ENCODE assay signal across 17 mouse cellular contexts in genomic region chr10:59310124-59310523, GRCm38 (mm10). TPM values are rescaled to one million over a fixed set of nuclear protein-coding genes. Genes with fewer than 3 reads are reported as not detected.
A peak's percentile ranks its signal among the peaks of the same experiment; 100 is the strongest.
DNase-seq lines count a peak whose midpoint lies in the region; ATAC-seq lines count a peak whose summit lies in the region.
"Had no signal": no experiment of that assay in that cellular context is flagged by ENCODE, and none has a peak within 500 bp of the region (broad histone marks: within the 10 kb centered on the region; RNA-seq: fewer than 3 reads in every experiment).

No protein-coding gene starts in this region.

- H3K36me3 ChIP-seq in heart, embryonic 13.5 days, result no peaks in the 10 kb centered on the region
- no peaks in the 10 kb centered on the region for H3K36me3 ChIP-seq in kidney, embryonic 16.5 days (ENCODE audit: insufficient read depth, low read length)
- H3K36me3 ChIP-seq in megakaryocyte, embryonic 14.5 days (replicated peaks; ENCODE audit: low read length), result no peaks in the 10 kb centered on the region
- H3K36me3 ChIP-seq: embryonic facial prominence, embryonic 13.5 days; forebrain, embryonic 10.5 days; G1E; hindbrain, embryonic 10.5 days had no signal

- no peak overlapping the region for H3K4me2 ChIP-seq in heart, embryonic 13.5 days
- no peak overlapping the region for H3K4me2 ChIP-seq in kidney, embryonic 16.5 days (replicated peaks; ENCODE audit: low read depth, low read length)
- H3K4me2 ChIP-seq: embryonic facial prominence, embryonic 13.5 days had no signal

- 34% methylated on average over 2 of the region's 2 CpGs for WGBS in heart, embryonic 13.5 days
- WGBS in kidney, embryonic 16.5 days, result 43% methylated on average over 2 of the region's 2 CpGs

- peaks cover 21% of the 10 kb centered on the region for H3K4me1 ChIP-seq in heart, embryonic 13.5 days
- H3K4me1 ChIP-seq in kidney, embryonic 16.5 days (ENCODE audit: insufficient read depth, low read length), result peaks cover 24% of the 10 kb centered on the region
- peaks cover 34% of the 10 kb centered on the region for H3K4me1 ChIP-seq in megakaryocyte, embryonic 14.5 days
- H3K4me1 ChIP-seq: embryonic facial prominence, embryonic 13.5 days; forebrain, embryonic 10.5 days; hindbrain, embryonic 10.5 days had no signal

- intact Hi-C loops in heart, postnatal 14 days (cut with DNase I), result loop anchor here (2.0 kb wide), 1 partner anchor 49 kb away; no protein-coding TSS in a partner anchor

- no peak for DNase-seq in heart, postnatal 14 days
- DNase-seq in kidney, postnatal 10 days, result no peak
- DNase-seq in right cerebral cortex, postnatal 25 days, result no peak
- DNase-seq: adrenal gland, adult 8-10 months; cerebellum, adult 18-20 months; gastrocnemius, postnatal 25 days; layer of hippocampus, adult 9-11 months had no signal

- H3K9me3 ChIP-seq in heart, embryonic 13.5 days, result peaks cover 3% of the 10 kb centered on the region; the same call in 1 of the 2 replicates
- H3K9me3 ChIP-seq in kidney, embryonic 16.5 days (ENCODE audit: low read length), result peaks cover 5% of the 10 kb centered on the region; the same call in 1 of the 2 replicates
- peaks cover 14% of the 10 kb centered on the region for H3K9me3 ChIP-seq in megakaryocyte, embryonic 14.5 days
- H3K9me3 ChIP-seq: embryonic facial prominence, embryonic 13.5 days; G1E had no signal

- no peak for ATAC-seq in heart, embryonic 13.5 days (ENCODE audit: extremely low read depth, insufficient number of reproducible peaks, low FRiP score, low TSS enrichment)
- ATAC-seq in kidney, embryonic 16.5 days (ENCODE audit: low FRiP score, low TSS enrichment), result no peak
- ATAC-seq in megakaryocyte, adult 5-6 weeks (ENCODE audit: poor library complexity, severe bottlenecking), result no peak
- ATAC-seq in megakaryocyte progenitor cell, adult 5-6 weeks (replicated peaks; ENCODE audit: poor library complexity), result 0 out of 2 replicates have a peak, but pooled peaks have one; percentile 34
- ATAC-seq: inflammation-experienced regulatory T-cells, adult 6 months had no signal

- no peak overlapping the region for H3K4me3 ChIP-seq in heart, embryonic 13.5 days
- H3K4me3 ChIP-seq in kidney, embryonic 16.5 days (ENCODE audit: low read length), result no peak overlapping the region
- H3K4me3 ChIP-seq in megakaryocyte, embryonic 14.5 days (replicated peaks), result peak overlapping the region; percentile 12
- H3K4me3 ChIP-seq: embryonic facial prominence, embryonic 13.5 days; forebrain, embryonic 10.5 days; hindbrain, embryonic 10.5 days had no signal

- no peaks in the 10 kb centered on the region for H3K27me3 ChIP-seq in heart, embryonic 13.5 days (replicated peaks)
- H3K27me3 ChIP-seq in kidney, embryonic 16.5 days (ENCODE audit: insufficient read depth, low read length), result no peaks in the 10 kb centered on the region
- H3K27me3 ChIP-seq in megakaryocyte, embryonic 14.5 days (replicated peaks), result no peaks in the 10 kb centered on the region
- H3K27me3 ChIP-seq: embryonic facial prominence, embryonic 13.5 days had no signal

- H3K27ac ChIP-seq in heart, embryonic 13.5 days (replicated peaks), result peak overlapping the region; percentile 57
- peak overlapping the region; percentile 75 for H3K27ac ChIP-seq in kidney, embryonic 16.5 days (ENCODE audit: low read length)
- H3K27ac ChIP-seq: embryonic facial prominence, embryonic 13.5 days; forebrain, embryonic 10.5 days; hindbrain, embryonic 10.5 days had no signal

- no peak overlapping the region for H3K9ac ChIP-seq in heart, embryonic 13.5 days
- H3K9ac ChIP-seq in kidney, embryonic 16.5 days (replicated peaks; ENCODE audit: low read length), result no peak overlapping the region
- H3K9ac ChIP-seq: embryonic facial prominence, embryonic 13.5 days had no signal

RNA-seq across cellular contexts. Expression of gene P4ha1, which starts 13.0 kb away (rescaled TPM):
- 46.1 and 53.9 TPM in 2 replicates for polyA plus RNA-seq in heart, embryonic 13.5 days (2015; fragmentation: Nextera tagmentation; extraction: Ambion mirVana)
- total RNA-seq in heart, postnatal 14 days (2021), result 10 to 100 TPM; 24.5 to 34.7 TPM
- 72.5 and 78.0 TPM in 2 replicates for polyA plus RNA-seq in kidney, embryonic 16.5 days (2015; fragmentation: Nextera tagmentation; extraction: Ambion mirVana)
- polyA plus RNA-seq in megakaryocyte, embryonic 14.5 days (2012; ENCODE audit: insufficient read depth, low replicate concordance), result 3.7 and 10.7 TPM in 2 replicates
- total RNA-seq in megakaryocyte, adult 5-6 weeks (2015), result 9.6 and 14.3 TPM in 2 replicates
- total RNA-seq in megakaryocyte, adult 5-6 weeks (2017), result 19.2 and 25.0 TPM in 2 replicates
- total RNA-seq in megakaryocyte progenitor cell, adult 5-6 weeks (2015), result 17.4 and 20.1 TPM in 2 replicates
- total RNA-seq in megakaryocyte progenitor cell, adult 5-6 weeks (2017), result 39.4 and 41.8 TPM in 2 replicates
